Comparison of ENCODE assay signal across 8 mouse cellular contexts in the genomic region with DNA sequence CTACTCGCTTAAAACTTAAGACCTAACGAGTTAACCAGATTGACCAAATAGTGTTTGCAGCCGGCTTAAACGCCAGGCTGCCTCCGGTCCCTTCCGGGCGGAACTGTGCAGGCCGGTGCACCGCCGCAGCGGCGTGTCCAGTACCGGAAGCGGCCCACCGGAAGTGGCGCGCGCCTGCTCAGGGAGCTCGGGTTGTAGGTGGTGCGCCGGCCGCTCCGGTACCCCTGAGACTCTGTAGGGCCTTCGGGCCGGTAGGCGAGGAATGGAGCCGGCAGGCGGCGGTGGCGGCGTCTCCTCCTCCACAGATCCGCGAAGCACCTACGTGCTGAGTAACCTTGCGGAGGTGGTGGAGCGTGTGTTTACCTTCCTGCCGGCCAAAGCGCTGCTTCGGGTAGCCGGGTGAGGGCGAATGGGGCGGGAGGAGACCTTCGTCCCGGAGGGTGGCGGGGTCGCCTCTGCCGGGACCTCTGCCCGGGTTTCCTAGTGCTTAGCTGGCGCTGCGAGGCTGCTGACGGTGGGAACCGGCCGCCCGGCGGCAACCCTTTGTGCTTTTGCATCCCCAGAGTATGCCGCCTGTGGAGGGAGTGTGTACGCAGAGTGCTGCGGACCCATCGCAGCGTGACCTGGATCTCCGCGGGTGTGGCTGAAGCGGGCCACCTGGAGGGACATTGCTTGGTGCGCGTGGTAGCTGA. TPM values are rescaled to one million over a fixed set of nuclear protein-coding genes. Genes with fewer than 3 reads are reported as not detected.
A peak's percentile ranks its signal among the peaks of the same experiment; 100 is the strongest.
DNase-seq lines count a peak whose midpoint lies in the region; ATAC-seq and TF ChIP-seq lines count a peak whose summit lies in the region.

TSS of gene Fbxo22 (plus strand) at position 136 of the 692 bp plus-strand sequence.

- TF ChIP-seq CTCF in heart, postnatal 0 days (IDR thresholded peaks at IDR 0.05; ENCODE audit: low read depth), result no peak
- TF ChIP-seq CTCF in liver, postnatal 0 days (IDR thresholded peaks at IDR 0.05; ENCODE audit: low read depth), result peak; percentile 35

- no peak for TF ChIP-seq EP300 in heart, postnatal 0 days (IDR thresholded peaks at IDR 0.05; ENCODE audit: low read depth)
- TF ChIP-seq EP300 in liver, postnatal 0 days (IDR thresholded peaks at IDR 0.05; ENCODE audit: low read depth), result no peak; the same call in 1 of the 2 replicates

- H3K4me3 ChIP-seq in forebrain, embryonic 13.5 days, result peak within 1 kb of the TSS; percentile 82
- peak within 1 kb of the TSS; percentile 84 for H3K4me3 ChIP-seq in heart, postnatal 0 days (ENCODE audit: low read depth, low read length)
- peak within 1 kb of the TSS; percentile 79 for H3K4me3 ChIP-seq in liver, postnatal 0 days (ENCODE audit: low read depth, low read length)
- H3K4me3 ChIP-seq in neural tube, embryonic 13.5 days, result peak within 1 kb of the TSS; percentile 92

- H3K27ac ChIP-seq in forebrain, embryonic 13.5 days, result peak within 1 kb of the TSS; percentile 85
- H3K27ac ChIP-seq in heart, postnatal 0 days (ENCODE audit: low read depth), result peak within 1 kb of the TSS; percentile 82
- H3K27ac ChIP-seq in liver, postnatal 0 days (ENCODE audit: low read depth), result peak within 1 kb of the TSS; percentile 91
- peak within 1 kb of the TSS; percentile 93 for H3K27ac ChIP-seq in neural tube, embryonic 13.5 days (replicated peaks)

- WGBS in forebrain, embryonic 13.5 days, result under 1% methylated on average over 65 of the region's 65 CpGs
- under 1% methylated on average over 65 of the region's 65 CpGs for WGBS in heart, postnatal 0 days
- WGBS in liver, postnatal 0 days (ENCODE audit: insufficient replicate concordance), result 0% methylated on average over 64 of the region's 65 CpGs
- under 1% methylated on average over 65 of the region's 65 CpGs for WGBS in neural tube, embryonic 13.5 days

- peaks cover 16% of the 10 kb centered on the region for H3K36me3 ChIP-seq in forebrain, embryonic 13.5 days (ENCODE audit: poor library complexity, severe bottlenecking)
- H3K36me3 ChIP-seq in heart, postnatal 0 days (replicated peaks; ENCODE audit: control insufficient read depth, insufficient read depth, low read length), result peaks cover 3% of the 10 kb centered on the region
- H3K36me3 ChIP-seq in liver, postnatal 0 days (replicated peaks; ENCODE audit: insufficient read depth, low read length), result peaks cover 21% of the 10 kb centered on the region
- peaks cover 18% of the 10 kb centered on the region for H3K36me3 ChIP-seq in neural tube, embryonic 13.5 days

- DNase-seq in ES-CJ7 (ENCODE audit: low read depth, low spot score), result peak; percentile 85
- peak; percentile 89 for DNase-seq in heart, postnatal 0 days (ENCODE audit: low spot score)
- DNase-seq in kidney, postnatal 36 days, result peak; percentile 89 to 95
- DNase-seq in liver, postnatal 0 days, result peak; percentile 91
- peak; percentile 79 for DNase-seq in telencephalon, adult 2 months (ENCODE audit: low read depth, low spot score)

- H3K27me3 ChIP-seq in forebrain, embryonic 13.5 days, result no peaks in the 10 kb centered on the region
- H3K27me3 ChIP-seq in heart, postnatal 0 days (ENCODE audit: control insufficient read depth, insufficient read depth, low read length), result no peaks in the 10 kb centered on the region
- no peaks in the 10 kb centered on the region for H3K27me3 ChIP-seq in liver, postnatal 0 days (ENCODE audit: insufficient read depth, low read length)
- no peaks in the 10 kb centered on the region for H3K27me3 ChIP-seq in neural tube, embryonic 13.5 days

- H3K4me1 ChIP-seq in forebrain, embryonic 13.5 days, result peaks cover 28% of the 10 kb centered on the region
- peaks cover 16% of the 10 kb centered on the region for H3K4me1 ChIP-seq in heart, postnatal 0 days (ENCODE audit: control insufficient read depth, insufficient read depth)
- H3K4me1 ChIP-seq in liver, postnatal 0 days (ENCODE audit: insufficient read depth), result peaks cover 18% of the 10 kb centered on the region
- H3K4me1 ChIP-seq in neural tube, embryonic 13.5 days (replicated peaks), result peaks cover 35% of the 10 kb centered on the region

- H3K4me2 ChIP-seq in forebrain, embryonic 13.5 days, result peak within 1 kb of the TSS; percentile 86
- H3K4me2 ChIP-seq in heart, postnatal 0 days (ENCODE audit: low read depth, low read length), result peak within 1 kb of the TSS; percentile 88
- H3K4me2 ChIP-seq in liver, postnatal 0 days (ENCODE audit: low read depth, low read length), result peak within 1 kb of the TSS; percentile 92
- H3K4me2 ChIP-seq in neural tube, embryonic 13.5 days, result peak within 1 kb of the TSS; percentile 84

- peak; percentile 96 for ATAC-seq in cerebellum, adult (ENCODE audit: insufficient number of reproducible peaks, low FRiP score, low TSS enrichment)
- ATAC-seq in forebrain, embryonic 13.5 days, result peak; percentile 100
- peak; percentile 98 for ATAC-seq in heart, postnatal 0 days (ENCODE audit: insufficient read depth, low read depth)
- ATAC-seq in liver, postnatal 0 days, result peak; percentile 97
- peak; percentile 100 for ATAC-seq in neural tube, embryonic 13.5 days (ENCODE audit: low read depth)

- H3K9ac ChIP-seq in forebrain, embryonic 13.5 days, result peak within 1 kb of the TSS; percentile 91
- H3K9ac ChIP-seq in heart, postnatal 0 days (replicated peaks; ENCODE audit: low read depth, low read length), result peak within 1 kb of the TSS; percentile 81
- peak within 1 kb of the TSS; percentile 86 for H3K9ac ChIP-seq in liver, postnatal 0 days (replicated peaks)
- H3K9ac ChIP-seq in neural tube, embryonic 13.5 days, result peak within 1 kb of the TSS; percentile 92

- H3K9me3 ChIP-seq in forebrain, embryonic 13.5 days (replicated peaks), result no peaks in the 10 kb centered on the region
- no peaks in the 10 kb centered on the region for H3K9me3 ChIP-seq in heart, postnatal 0 days (replicated peaks; ENCODE audit: control insufficient read depth, low read length)
- H3K9me3 ChIP-seq in liver, postnatal 0 days (ENCODE audit: low read length), result no peaks in the 10 kb centered on the region
- H3K9me3 ChIP-seq in neural tube, embryonic 13.5 days, result no peaks in the 10 kb centered on the region

RNA-seq across cellular contexts. Expression of gene Fbxo22, which starts in this region (rescaled TPM):
- 86.9 and 90.2 TPM in 2 replicates for polyA plus RNA-seq in forebrain, embryonic 13.5 days (2015; fragmentation: Nextera tagmentation; extraction: Ambion mirVana)
- total RNA-seq in heart, postnatal 0 days (2014; rRNA removed; ENCODE audit: low replicate concordance), result 42.0 and 45.0 TPM in 2 replicates
- 46.8 and 48.3 TPM in 2 replicates for polyA plus RNA-seq in heart, postnatal 0 days (2015; fragmentation: Nextera tagmentation; extraction: Ambion mirVana)
- polyA plus RNA-seq in liver, postnatal 0 days (2015; fragmentation: Nextera tagmentation; extraction: Ambion mirVana), result 23.1 and 25.0 TPM in 2 replicates
- polyA plus RNA-seq in neural tube, embryonic 13.5 days (2015; fragmentation: Nextera tagmentation; extraction: Ambion mirVana), result 79.9 and 80.1 TPM in 2 replicates

Comparison
In these comparisons a context has a peak if more than half of its experiments do, and no peak if none do; other contexts are left out.
1. Peak in every context shown above with its lines: DNase-seq, ATAC-seq, H3K4me3 ChIP-seq and H3K27ac ChIP-seq.